21 mouse cellular contexts compared by ENCODE assay signal in the genomic region with DNA sequence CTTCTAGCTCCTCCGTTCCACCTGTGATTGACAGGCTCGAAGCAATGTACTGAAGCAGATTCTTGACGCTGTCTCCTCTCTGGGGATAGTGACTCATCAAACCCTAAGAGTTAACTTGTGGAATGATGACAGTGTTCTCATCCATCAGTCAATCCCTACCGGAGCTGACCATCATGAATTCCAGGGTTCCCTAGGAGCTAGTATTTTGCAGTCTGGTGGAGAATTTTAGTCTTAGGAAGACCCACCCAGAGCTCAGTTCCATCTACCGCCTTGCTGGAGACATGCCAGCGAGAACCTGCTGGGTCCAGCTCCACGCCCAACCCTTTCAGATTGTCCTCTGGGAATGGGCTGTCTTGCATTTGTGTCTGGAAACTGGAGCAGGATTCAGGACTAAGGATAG.
A peak's percentile ranks its signal among the peaks of the same experiment; 100 is the strongest.
DNase-seq lines count a peak whose midpoint lies in the region; ATAC-seq and TF ChIP-seq lines count a peak whose summit lies in the region.
"Had no signal": no experiment of that assay in that cellular context is flagged by ENCODE, and none has a peak within 500 bp of the region (broad histone marks: within the 10 kb centered on the region; RNA-seq: fewer than 3 reads in every experiment).

No protein-coding gene starts in this region.

- no peak overlapping the region for H3K9ac ChIP-seq in midbrain, embryonic 16.5 days (ENCODE audit: low read depth, low read length)
- H3K9ac ChIP-seq in midbrain, embryonic 11.5 days (ENCODE audit: low read length) = no peak overlapping the region
- H3K9ac ChIP-seq in liver, embryonic 11.5 days (ENCODE audit: low read depth, low read length) = no peak overlapping the region
- H3K9ac ChIP-seq: embryonic facial prominence, embryonic 15.5 days; heart, embryonic 15.5 days; limb, embryonic 13.5 days; liver, embryonic 15.5 days had no signal

- H3ac ChIP-seq in myocyte (ENCODE audit: control insufficient read depth, insufficient read length) = no peak overlapping the region

- H3K4me2 ChIP-seq in midbrain, embryonic 16.5 days (ENCODE audit: low read length) = no peak overlapping the region
- H3K4me2 ChIP-seq in midbrain, embryonic 11.5 days = no peak overlapping the region
- peak overlapping the region; percentile 0 for H3K4me2 ChIP-seq in myocyte (ENCODE audit: low read depth)
- no peak overlapping the region for H3K4me2 ChIP-seq in liver, embryonic 11.5 days
- H3K4me2 ChIP-seq: embryonic facial prominence, embryonic 15.5 days; heart, embryonic 15.5 days; limb, embryonic 13.5 days had no signal

- H3K4me1 ChIP-seq in midbrain, embryonic 16.5 days (ENCODE audit: control insufficient read depth, insufficient read depth, low read length) = peaks cover 6% of the 10 kb centered on the region
- H3K4me1 ChIP-seq in midbrain, embryonic 11.5 days (ENCODE audit: control insufficient read depth, insufficient read depth, low read length) = peaks cover 10% of the 10 kb centered on the region
- peaks cover 5% of the 10 kb centered on the region; the same call in 1 of the 2 replicates for H3K4me1 ChIP-seq in liver, embryonic 11.5 days (replicated peaks; ENCODE audit: control insufficient read depth, insufficient read depth, low read length)
- H3K4me1 ChIP-seq: embryonic facial prominence, embryonic 15.5 days; heart, embryonic 15.5 days had no signal

- peak; percentile 89 for DNase-seq in heart, adult 11 months
- no peak for DNase-seq in heart, adult 9 months (ENCODE audit: low spot score in 2 of 2)
- no peak for DNase-seq in midbrain, embryonic 11.5 days (ENCODE audit: low spot score, missing footprints)
- DNase-seq in ZHBTc4 (ENCODE audit: low read depth, low spot score) = peak; percentile 53
- DNase-seq in liver, embryonic 11.5 days (ENCODE audit: low spot score) = no peak
- no peak for DNase-seq in kidney, postnatal 10 days
- DNase-seq: adrenal gland, adult 2 months; cerebellum, postnatal 10 days; kidney, adult 11 months; kidney, postnatal 14 days; layer of hippocampus, adult 9-11 months; right cerebral cortex, postnatal 14 days had no signal

- H3K79me2 ChIP-seq in myocyte (ENCODE audit: control insufficient read depth, insufficient read depth) = no peaks in the 10 kb centered on the region

- H3K4me3 ChIP-seq in midbrain, embryonic 16.5 days (ENCODE audit: low read depth, low read length) = no peak overlapping the region
- H3K4me3 ChIP-seq in midbrain, embryonic 11.5 days (ENCODE audit: low read depth, low read length) = no peak overlapping the region
- no peak overlapping the region for H3K4me3 ChIP-seq in myocyte
- no peak overlapping the region for H3K4me3 ChIP-seq in liver, embryonic 11.5 days (ENCODE audit: low read depth, low read length)
- H3K4me3 ChIP-seq: embryonic facial prominence, embryonic 15.5 days; forebrain, embryonic 10.5 days; heart, embryonic 15.5 days; limb, embryonic 13.5 days; liver, embryonic 15.5 days; megakaryocyte, embryonic 14.5 days had no signal

- H3K27me3 ChIP-seq in midbrain, embryonic 16.5 days (ENCODE audit: control insufficient read depth, insufficient read depth, low read depth, low read length) = no peaks in the 10 kb centered on the region
- no peaks in the 10 kb centered on the region for H3K27me3 ChIP-seq in midbrain, embryonic 11.5 days (ENCODE audit: control insufficient read depth, insufficient read depth, low read length)
- H3K27me3 ChIP-seq in myocyte (ENCODE audit: control insufficient read depth, insufficient read depth, insufficient read length) = no peaks in the 10 kb centered on the region
- H3K27me3 ChIP-seq in liver, embryonic 11.5 days (replicated peaks; ENCODE audit: control insufficient read depth, insufficient read depth, low read length) = no peaks in the 10 kb centered on the region
- H3K27me3 ChIP-seq: embryonic facial prominence, embryonic 15.5 days; limb, embryonic 13.5 days had no signal

- TF ChIP-seq POLR2A in myocyte (IDR thresholded peaks at IDR 0.05; ENCODE audit: insufficient read length, low read depth) = no peak

- H3K9me3 ChIP-seq in midbrain, embryonic 16.5 days (replicated peaks; ENCODE audit: control insufficient read depth, low read length, poor library complexity, severe bottlenecking) = no peaks in the 10 kb centered on the region
- no peaks in the 10 kb centered on the region for H3K9me3 ChIP-seq in midbrain, embryonic 11.5 days (ENCODE audit: control insufficient read depth, low read length)
- H3K9me3 ChIP-seq in liver, embryonic 11.5 days (ENCODE audit: control insufficient read depth, low read length) = no peaks in the 10 kb centered on the region
- H3K9me3 ChIP-seq: embryonic facial prominence, embryonic 15.5 days; forebrain, embryonic 10.5 days; heart, embryonic 15.5 days; limb, embryonic 13.5 days; liver, embryonic 15.5 days had no signal

- WGBS in midbrain, embryonic 16.5 days = 83% methylated on average over 7 of the region's 7 CpGs
- 90% methylated on average over 7 of the region's 7 CpGs for WGBS in midbrain, embryonic 11.5 days
- 70% methylated on average over 7 of the region's 7 CpGs for WGBS in liver, embryonic 11.5 days

- H3K36me3 ChIP-seq in midbrain, embryonic 16.5 days (ENCODE audit: control insufficient read depth, insufficient read depth, low read length) = no peaks in the 10 kb centered on the region
- no peaks in the 10 kb centered on the region for H3K36me3 ChIP-seq in midbrain, embryonic 11.5 days (ENCODE audit: control insufficient read depth, insufficient read depth, low read length)
- no peaks in the 10 kb centered on the region for H3K36me3 ChIP-seq in myocyte (ENCODE audit: control insufficient read depth, insufficient read depth)
- no peaks in the 10 kb centered on the region for H3K36me3 ChIP-seq in liver, embryonic 11.5 days (ENCODE audit: control insufficient read depth, insufficient read depth, low read length)
- H3K36me3 ChIP-seq: embryonic facial prominence, embryonic 15.5 days; forebrain, embryonic 10.5 days; heart, embryonic 15.5 days; limb, embryonic 13.5 days; liver, embryonic 15.5 days had no signal

- no peak for ATAC-seq in midbrain, embryonic 16.5 days
- no peak for ATAC-seq in midbrain, embryonic 11.5 days (ENCODE audit: low FRiP score)
- ATAC-seq in liver, embryonic 11.5 days (replicated peaks; ENCODE audit: low FRiP score) = no peak
- ATAC-seq: lung, postnatal 0 days had no signal

- peak overlapping the region; percentile 48; the same call in 1 of the 2 replicates for H3K27ac ChIP-seq in midbrain, embryonic 16.5 days (ENCODE audit: low read length)
- no peak overlapping the region for H3K27ac ChIP-seq in midbrain, embryonic 11.5 days (ENCODE audit: low read depth, low read length)
- H3K27ac ChIP-seq in liver, embryonic 11.5 days (ENCODE audit: low read depth, low read length) = no peak overlapping the region
- H3K27ac ChIP-seq: embryonic facial prominence, embryonic 15.5 days; heart, embryonic 15.5 days; limb, embryonic 13.5 days; liver, embryonic 15.5 days had no signal

TF ChIP-seq in myocyte, 11 proteins besides CTCF, POLR2A, EP300 and RAD21:
- TF ChIP-seq POLR2AphosphoS2 (IDR thresholded peaks at IDR 0.05; ENCODE audit: insufficient read length, low read depth) (no peak), CEBPB (IDR thresholded peaks at IDR 0.05; ENCODE audit: insufficient read depth, poor library complexity, severe bottlenecking) (no peak), MYOG (IDR thresholded peaks at IDR 0.05; ENCODE audit: control insufficient read depth in 1 of 3, insufficient read depth in 1 of 3, insufficient read length in 2 of 3, low read depth in 2 of 3) (no peak), REST (IDR thresholded peaks at IDR 0.05; ENCODE audit: insufficient read depth, insufficient read length) (no peak), MAX (IDR thresholded peaks at IDR 0.05; ENCODE audit: low read depth) (no peak), MYOD1 (IDR thresholded peaks at IDR 0.05; ENCODE audit: control insufficient read depth in 1 of 3, insufficient read length in 2 of 3, low read depth in 2 of 3) (no peak), TCF12 (IDR thresholded peaks at IDR 0.05; ENCODE audit: insufficient read depth, poor library complexity, severe bottlenecking) (no peak), E2F4 (IDR thresholded peaks at IDR 0.05; ENCODE audit: insufficient read depth) (no peak), SRF (IDR thresholded peaks at IDR 0.05; ENCODE audit: control insufficient read depth, insufficient read length, low read depth) (no peak), USF1 (IDR thresholded peaks at IDR 0.05; ENCODE audit: low read depth) (no peak), TCF3 (IDR thresholded peaks at IDR 0.05; ENCODE audit: insufficient read length, low read depth) (no peak)

Comparison
In these comparisons a context has a peak if more than half of its experiments do, and no peak if none do; other contexts are left out.
1. DNase-seq: peak in heart, adult 11 months (single experiment) and ZHBTc4 (single experiment); none in heart, adult 9 months (0 of 2), midbrain, embryonic 11.5 days (single experiment), liver, embryonic 11.5 days (single experiment) and kidney, postnatal 10 days (single experiment).